In genomic region chr13:24802131-24802691, GRCm38 (mm10) we compare ENCODE assay signal across 8 mouse cellular contexts. TPM values are rescaled to one million over a fixed set of nuclear protein-coding genes. Genes with fewer than 3 reads are reported as not detected.
DNase-seq lines count a peak whose midpoint lies in the region; ATAC-seq and TF ChIP-seq lines count a peak whose summit lies in the region.

No protein-coding gene starts in this region.

- WGBS in forebrain, embryonic 10.5 days: 0% methylated on average over 26 of the region's 26 CpGs
- WGBS in hindbrain, embryonic 14.5 days: 0% methylated on average over 26 of the region's 26 CpGs
- WGBS in liver, adult 2 months: under 1% methylated on average over 26 of the region's 26 CpGs
- under 1% methylated on average over 26 of the region's 26 CpGs for WGBS in midbrain, embryonic 16.5 days
- WGBS in stomach, postnatal 0 days: under 1% methylated on average over 26 of the region's 26 CpGs

- no peak for TF ChIP-seq CTCF in liver, adult 2 months (IDR thresholded peaks at IDR 0.05; ENCODE audit: low read depth, low read length)
- no peak for TF ChIP-seq CTCF in stomach, postnatal 0 days (IDR thresholded peaks at IDR 0.05; ENCODE audit: low read depth)

- H3K9me3 ChIP-seq in forebrain, embryonic 10.5 days: no peaks in the 10 kb centered on the region
- no peaks in the 10 kb centered on the region for H3K9me3 ChIP-seq in hindbrain, embryonic 14.5 days (ENCODE audit: control insufficient read depth, low read length)
- H3K9me3 ChIP-seq in midbrain, embryonic 16.5 days (replicated peaks; ENCODE audit: control insufficient read depth, low read length, poor library complexity, severe bottlenecking): no peaks in the 10 kb centered on the region
- no peaks in the 10 kb centered on the region for H3K9me3 ChIP-seq in stomach, postnatal 0 days (ENCODE audit: control insufficient read depth, low read length)

- no peak for ATAC-seq in hindbrain, embryonic 14.5 days (ENCODE audit: low FRiP score)
- no peak for ATAC-seq in midbrain, embryonic 16.5 days
- ATAC-seq in stomach, postnatal 0 days (ENCODE audit: low FRiP score, low TSS enrichment): no peak

- H3K4me2 ChIP-seq in hindbrain, embryonic 14.5 days (replicated peaks): peak overlapping the region; percentile 70
- peak overlapping the region; percentile 94 for H3K4me2 ChIP-seq in midbrain, embryonic 16.5 days (ENCODE audit: low read length)
- H3K4me2 ChIP-seq in stomach, postnatal 0 days (replicated peaks; ENCODE audit: low read depth): peak overlapping the region; percentile 88

- peaks cover 32% of the 10 kb centered on the region for H3K36me3 ChIP-seq in forebrain, embryonic 10.5 days (replicated peaks)
- peaks cover 24% of the 10 kb centered on the region for H3K36me3 ChIP-seq in hindbrain, embryonic 14.5 days (replicated peaks; ENCODE audit: control insufficient read depth, insufficient read depth)
- peaks cover 16% of the 10 kb centered on the region for H3K36me3 ChIP-seq in liver, adult 2 months (ENCODE audit: control insufficient read depth, insufficient read depth, low read length)
- H3K36me3 ChIP-seq in midbrain, embryonic 16.5 days (ENCODE audit: control insufficient read depth, insufficient read depth, low read length): peaks cover 3% of the 10 kb centered on the region; the same call in 1 of the 2 replicates
- peaks cover 4% of the 10 kb centered on the region; the same call in 1 of the 2 replicates for H3K36me3 ChIP-seq in stomach, postnatal 0 days (ENCODE audit: control insufficient read depth, insufficient read depth, low read length)

- H3K4me1 ChIP-seq in brown adipose tissue, adult 24 weeks (ENCODE audit: control insufficient read depth, insufficient read depth, insufficient read length, low read length): no peaks in the 10 kb centered on the region
- H3K4me1 ChIP-seq in forebrain, embryonic 10.5 days: peaks cover 37% of the 10 kb centered on the region
- H3K4me1 ChIP-seq in hindbrain, embryonic 14.5 days (replicated peaks; ENCODE audit: control insufficient read depth, insufficient read depth, low read length): peaks cover 30% of the 10 kb centered on the region
- peaks cover 14% of the 10 kb centered on the region for H3K4me1 ChIP-seq in liver, adult 2 months (ENCODE audit: control insufficient read depth, insufficient read depth, low read length)
- H3K4me1 ChIP-seq in midbrain, embryonic 16.5 days (ENCODE audit: control insufficient read depth, insufficient read depth, low read length): peaks cover 24% of the 10 kb centered on the region
- H3K4me1 ChIP-seq in stomach, postnatal 0 days (replicated peaks; ENCODE audit: control insufficient read depth, insufficient read depth): no peaks in the 10 kb centered on the region

- DNase-seq in frontal cortex, postnatal 10 days (ENCODE audit: low spot score in 2 of 2): peak; percentile 29 to 37
- no peak for DNase-seq in frontal cortex, postnatal 36 days (ENCODE audit: low spot score in 2 of 2)
- peak; percentile 38 for DNase-seq in forebrain, embryonic 10.5 days (ENCODE audit: extremely low spot score, low spot score)
- peak; percentile 35 for DNase-seq in hindbrain, embryonic 14.5 days (ENCODE audit: low spot score)
- DNase-seq in liver, adult 2 months (ENCODE audit: extremely low read depth, low read depth, low spot score): peak; percentile 66
- peak; percentile 44 for DNase-seq in stomach, postnatal 0 days (ENCODE audit: low spot score)

- no peak for TF ChIP-seq POLR2A in liver, adult 2 months (IDR thresholded peaks at IDR 0.05; ENCODE audit: extremely low read depth, insufficient read depth, low read length)

- H3K9ac ChIP-seq in hindbrain, embryonic 14.5 days: peak overlapping the region; percentile 92
- peak overlapping the region; percentile 100 for H3K9ac ChIP-seq in liver, adult 2 months (ENCODE audit: low read depth, low read length)
- peak overlapping the region; percentile 88 for H3K9ac ChIP-seq in midbrain, embryonic 16.5 days (ENCODE audit: low read depth, low read length)
- H3K9ac ChIP-seq in stomach, postnatal 0 days (ENCODE audit: low read length): peak overlapping the region; percentile 98

- peaks cover 14% of the 10 kb centered on the region for H3K79me2 ChIP-seq in liver, adult 2 months (ENCODE audit: control insufficient read depth, insufficient read depth, low read length)

- H3K4me3 ChIP-seq in brown adipose tissue, adult 24 weeks (ENCODE audit: insufficient read depth, low read depth, low read length): peak overlapping the region; percentile 99
- peak overlapping the region; percentile 99 for H3K4me3 ChIP-seq in forebrain, embryonic 10.5 days
- H3K4me3 ChIP-seq in hindbrain, embryonic 14.5 days (replicated peaks; ENCODE audit: low read length): peak overlapping the region; percentile 96
- peak overlapping the region; percentile 99 for H3K4me3 ChIP-seq in liver, adult 2 months (ENCODE audit: insufficient read depth, low read depth, low read length)
- peak overlapping the region; percentile 61 for H3K4me3 ChIP-seq in midbrain, embryonic 16.5 days (ENCODE audit: low read depth, low read length)
- H3K4me3 ChIP-seq in stomach, postnatal 0 days (ENCODE audit: low read depth, low read length): peak overlapping the region; percentile 97

- peak overlapping the region; percentile 79 for H3K27ac ChIP-seq in brown adipose tissue, adult 24 weeks (replicated peaks; ENCODE audit: low read depth, low read length)
- peak overlapping the region; percentile 98 for H3K27ac ChIP-seq in forebrain, embryonic 10.5 days
- H3K27ac ChIP-seq in hindbrain, embryonic 14.5 days: peak overlapping the region; percentile 97
- peak overlapping the region; percentile 80 for H3K27ac ChIP-seq in liver, adult 2 months (replicated peaks; ENCODE audit: insufficient read depth, low read depth, low read length)
- no peak overlapping the region for H3K27ac ChIP-seq in midbrain, embryonic 16.5 days (ENCODE audit: low read length)
- H3K27ac ChIP-seq in stomach, postnatal 0 days (replicated peaks): peak overlapping the region; percentile 100

- no peaks in the 10 kb centered on the region for H3K27me3 ChIP-seq in forebrain, embryonic 10.5 days (ENCODE audit: poor library complexity, severe bottlenecking)
- H3K27me3 ChIP-seq in hindbrain, embryonic 14.5 days (ENCODE audit: control insufficient read depth, insufficient read depth, low read length): no peaks in the 10 kb centered on the region
- no peaks in the 10 kb centered on the region for H3K27me3 ChIP-seq in liver, adult 2 months (ENCODE audit: control insufficient read depth, insufficient read depth, low read length)
- no peaks in the 10 kb centered on the region for H3K27me3 ChIP-seq in midbrain, embryonic 16.5 days (ENCODE audit: control insufficient read depth, insufficient read depth, low read depth, low read length)
- H3K27me3 ChIP-seq in stomach, postnatal 0 days (ENCODE audit: control insufficient read depth, insufficient read depth, low read length): no peaks in the 10 kb centered on the region

- no peak for TF ChIP-seq EP300 in stomach, postnatal 0 days (optimal IDR thresholded peaks at IDR 0.05)

RNA-seq across cellular contexts. Expression of gene BC005537, which starts 0.8 kb away (rescaled TPM):
- polyA plus RNA-seq in brown adipose tissue, adult 24 weeks (2012; ENCODE audit: insufficient read depth, insufficient read length, missing spikeins): 60.6 and 80.2 TPM in 2 replicates
- polyA plus RNA-seq in forebrain, embryonic 10.5 days (2016; fragmentation: Nextera tagmentation; extraction: Ambion mirVana): 11.4 TPM in 2 replicates
- polyA plus RNA-seq in hindbrain, embryonic 14.5 days (2014; fragmentation: Nextera tagmentation; extraction: Ambion mirVana): 40.8 and 43.7 TPM in 2 replicates
- 63.3 and 80.9 TPM in 2 replicates for total RNA-seq in liver, adult 2 months (2014; rRNA removed)
- 20.3 and 23.5 TPM in 2 replicates for polyA plus RNA-seq in liver, adult 2 months (2012; rRNA removed)
- polyA plus RNA-seq in midbrain, embryonic 16.5 days (2015; fragmentation: Nextera tagmentation; extraction: Ambion mirVana): 19.8 and 25.9 TPM in 2 replicates
- 11.0 and 11.1 TPM in 2 replicates for polyA plus RNA-seq in stomach, postnatal 0 days (2015; fragmentation: Nextera tagmentation; extraction: Ambion mirVana)

RNA-seq across cellular contexts. Expression of gene Acot13, which starts 29.1 kb away (rescaled TPM):
- polyA plus RNA-seq in brown adipose tissue, adult 24 weeks (2012; ENCODE audit: insufficient read depth, insufficient read length, missing spikeins): 452 and 487 TPM in 2 replicates
- polyA plus RNA-seq in forebrain, embryonic 10.5 days (2016; fragmentation: Nextera tagmentation; extraction: Ambion mirVana): 61.7 TPM in 2 replicates
- 55.6 and 59.9 TPM in 2 replicates for polyA plus RNA-seq in hindbrain, embryonic 14.5 days (2014; fragmentation: Nextera tagmentation; extraction: Ambion mirVana)
- 95.8 and 97.7 TPM in 2 replicates for total RNA-seq in liver, adult 2 months (2014; rRNA removed)
- polyA plus RNA-seq in liver, adult 2 months (2012; rRNA removed): 96.4 and 108 TPM in 2 replicates
- polyA plus RNA-seq in midbrain, embryonic 16.5 days (2015; fragmentation: Nextera tagmentation; extraction: Ambion mirVana): 49.6 and 53.3 TPM in 2 replicates
- polyA plus RNA-seq in stomach, postnatal 0 days (2015; fragmentation: Nextera tagmentation; extraction: Ambion mirVana): 111 and 117 TPM in 2 replicates

RNA-seq across cellular contexts. Expression of gene Tdp2, which starts 29.3 kb away (rescaled TPM):
- polyA plus RNA-seq in brown adipose tissue, adult 24 weeks (2012; ENCODE audit: insufficient read depth, insufficient read length, missing spikeins): 16.2 and 19.9 TPM in 2 replicates
- polyA plus RNA-seq in forebrain, embryonic 10.5 days (2016; fragmentation: Nextera tagmentation; extraction: Ambion mirVana): 80.2 and 82.4 TPM in 2 replicates
- polyA plus RNA-seq in hindbrain, embryonic 14.5 days (2014; fragmentation: Nextera tagmentation; extraction: Ambion mirVana): 34.7 and 37.5 TPM in 2 replicates
- 28.9 and 29.4 TPM in 2 replicates for total RNA-seq in liver, adult 2 months (2014; rRNA removed)
- 18.5 and 18.6 TPM in 2 replicates for polyA plus RNA-seq in liver, adult 2 months (2012; rRNA removed)
- 26.5 and 32.0 TPM in 2 replicates for polyA plus RNA-seq in midbrain, embryonic 16.5 days (2015; fragmentation: Nextera tagmentation; extraction: Ambion mirVana)
- 21.6 and 22.0 TPM in 2 replicates for polyA plus RNA-seq in stomach, postnatal 0 days (2015; fragmentation: Nextera tagmentation; extraction: Ambion mirVana)

RNA-seq across cellular contexts. Expression of gene Gmnn, which starts 40.5 kb away (rescaled TPM):
- 52.2 and 53.3 TPM in 2 replicates for polyA plus RNA-seq in brown adipose tissue, adult 24 weeks (2012; ENCODE audit: insufficient read depth, insufficient read length, missing spikeins)
- polyA plus RNA-seq in forebrain, embryonic 10.5 days (2016; fragmentation: Nextera tagmentation; extraction: Ambion mirVana): 208 TPM in 2 replicates
- 20.6 and 22.1 TPM in 2 replicates for polyA plus RNA-seq in hindbrain, embryonic 14.5 days (2014; fragmentation: Nextera tagmentation; extraction: Ambion mirVana)
- 8.1 and 13.6 TPM in 2 replicates for total RNA-seq in liver, adult 2 months (2014; rRNA removed)
- 1.4 and 2.9 TPM in 2 replicates for polyA plus RNA-seq in liver, adult 2 months (2012; rRNA removed)
- polyA plus RNA-seq in midbrain, embryonic 16.5 days (2015; fragmentation: Nextera tagmentation; extraction: Ambion mirVana): 11.0 and 13.6 TPM in 2 replicates
- 39.6 and 43.3 TPM in 2 replicates for polyA plus RNA-seq in stomach, postnatal 0 days (2015; fragmentation: Nextera tagmentation; extraction: Ambion mirVana)

RNA-seq across cellular contexts. Expression of gene D130043K22Rik, which starts 42.7 kb away (rescaled TPM):
- not detected in 2 replicates for polyA plus RNA-seq in brown adipose tissue, adult 24 weeks (2012; ENCODE audit: insufficient read depth, insufficient read length, missing spikeins)
- 0.17 and 0.43 TPM in 2 replicates for polyA plus RNA-seq in forebrain, embryonic 10.5 days (2016; fragmentation: Nextera tagmentation; extraction: Ambion mirVana)
- 5.5 and 8.0 TPM in 2 replicates for polyA plus RNA-seq in hindbrain, embryonic 14.5 days (2014; fragmentation: Nextera tagmentation; extraction: Ambion mirVana)
- 12.2 and 15.9 TPM in 2 replicates for total RNA-seq in liver, adult 2 months (2014; rRNA removed)
- 3.8 and 8.1 TPM in 2 replicates for polyA plus RNA-seq in liver, adult 2 months (2012; rRNA removed)
- 8.9 and 10.2 TPM in 2 replicates for polyA plus RNA-seq in midbrain, embryonic 16.5 days (2015; fragmentation: Nextera tagmentation; extraction: Ambion mirVana)
- 0.19 and 0.58 TPM in 2 replicates for polyA plus RNA-seq in stomach, postnatal 0 days (2015; fragmentation: Nextera tagmentation; extraction: Ambion mirVana)

Comparison
In these comparisons a context has a peak if more than half of its experiments do, and no peak if none do; other contexts are left out.
1. DNase-seq: peak in frontal cortex, postnatal 10 days (2 of 2), forebrain, embryonic 10.5 days (single experiment), hindbrain, embryonic 14.5 days (single experiment), liver, adult 2 months (single experiment) and stomach, postnatal 0 days (single experiment); none in frontal cortex, postnatal 36 days (0 of 2).
2. Peak in every context shown above with its lines, with median percentiles within 50 percentile points of each other: H3K4me3 ChIP-seq, H3K4me2 ChIP-seq and H3K9ac ChIP-seq.